Mouse (Mus musculus) adrenal gland, adult 18-20 months (tissue): ENCODE measurements around the gene Arpp19. TPM values are rescaled to one million over a fixed set of nuclear protein-coding genes. Genes with fewer than 3 reads are reported as not detected.

Source experiments
- DNase-seq, 2 experiments: peaks; one replicate each; pipeline ENCODE4 v3.0.0; 2021 to 2022; ENCODE audit warnings: low spot score in 2 of 2
- total RNA-seq, 2 experiments: library from RNA; stranded (reverse); gene quantifications; 1 replicate in 1 of 2; 2 replicates in 1 of 2; pipeline ENCODE4 v1.2.3; 2021

The Arpp19 gene
- total RNA-seq, 2 experiments from 2014 or later: 248 to 319 TPM

DNA sequence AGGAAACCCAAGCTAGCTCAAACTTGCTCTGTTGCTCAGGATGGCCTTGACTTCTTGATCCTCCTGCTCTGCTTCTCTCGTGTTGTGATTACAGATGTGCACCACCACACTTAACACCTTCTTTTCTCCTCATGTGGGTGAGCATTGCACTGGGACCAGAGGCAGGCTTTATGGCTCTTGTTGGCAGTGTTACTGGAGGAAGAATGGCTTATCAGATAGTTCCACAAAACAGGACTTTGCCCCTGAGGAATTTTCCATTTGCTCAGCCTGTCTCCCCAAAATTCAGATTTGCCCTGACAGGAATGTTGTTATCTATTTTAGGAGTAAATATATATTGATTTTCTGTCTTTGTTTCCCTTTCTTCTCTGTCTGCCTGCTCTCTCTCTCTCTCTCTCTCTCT is 2.7 kb upstream of the Arpp19 start:
- DNase-seq: no peak

- no peak for DNase-seq
These were observed 1.5 kb upstream of the Arpp19 start for GRCm38 (mm10) chr9:75035944-75036343.

- no peak for DNase-seq
These were observed 909 bp downstream of the Arpp19 start for GRCm38 (mm10) chr9:75038357-75038688.

DNA sequence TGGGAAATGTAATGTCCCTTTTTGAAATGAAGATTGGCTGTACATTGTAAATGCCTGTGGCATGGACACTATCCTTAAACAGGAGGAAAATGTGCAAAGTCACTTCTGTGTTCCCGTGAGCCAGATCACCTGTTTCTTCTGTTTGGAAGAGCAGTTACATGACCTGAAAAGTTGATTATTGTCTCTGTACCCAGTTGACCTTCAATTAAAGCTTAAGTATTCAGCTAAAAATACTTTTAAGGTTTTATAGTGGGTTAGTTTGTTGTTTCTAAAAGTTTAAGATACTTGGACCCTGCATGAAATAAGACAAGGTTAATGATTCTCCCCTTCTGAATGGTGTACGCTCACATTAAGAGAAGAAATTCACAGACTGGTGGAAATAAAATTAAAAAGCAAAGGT is 3.2 kb downstream of the Arpp19 start:
- no peak for DNase-seq

- DNase-seq: no peak
These were observed 4.6 kb downstream of the Arpp19 start for GRCm38 (mm10) chr9:75041840-75042525.

GRCm38 (mm10) chr9:75043191-75043590 is 5.8 kb downstream of the Arpp19 start:
- DNase-seq: no peak

GRCm38 (mm10) chr9:75047079-75047478 is 9.7 kb downstream of the Arpp19 start:
- no peak for DNase-seq

DNA sequence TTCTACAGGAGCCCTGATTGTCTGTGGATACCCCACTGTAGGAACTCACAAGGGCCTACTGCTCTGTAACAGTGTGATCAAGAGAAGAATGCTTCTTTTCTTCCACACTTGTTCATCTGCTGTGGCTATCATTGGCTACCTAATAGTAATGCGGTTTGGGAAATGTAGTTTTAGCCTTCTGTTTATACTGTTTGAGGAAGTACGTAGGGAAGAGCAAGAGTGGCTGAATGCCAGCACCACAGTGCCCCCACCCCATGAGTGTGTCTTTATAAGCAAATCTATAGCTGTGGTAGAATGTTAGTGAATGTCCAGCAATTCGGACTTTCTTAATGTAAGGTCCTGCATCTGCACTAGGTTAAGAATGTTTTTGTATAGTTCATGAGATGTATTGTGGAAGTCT is 11.7 kb downstream of the Arpp19 start:
- DNase-seq: no peak

DNA sequence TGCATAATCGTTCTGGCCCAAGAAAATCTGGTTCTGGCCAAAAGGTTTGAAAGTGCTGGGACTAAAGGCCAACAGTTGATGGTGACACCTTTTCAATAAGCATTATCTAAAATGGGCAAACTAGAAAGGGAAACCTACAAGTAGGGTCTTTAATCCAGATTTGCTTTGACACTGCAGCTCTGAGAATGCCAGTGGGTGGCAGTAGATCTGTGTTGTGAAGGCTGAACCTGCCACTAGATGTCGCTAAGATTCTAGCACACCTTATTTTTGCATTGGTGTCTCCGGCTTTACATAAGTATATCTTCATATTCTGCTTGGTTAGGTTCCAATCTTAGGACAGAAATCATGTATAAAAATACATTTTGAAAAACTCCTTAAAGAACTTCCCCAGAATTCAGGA is 12.6 kb downstream of the Arpp19 start:
- peak in 1 of 2 experiments; percentile 41 for DNase-seq

DNA sequence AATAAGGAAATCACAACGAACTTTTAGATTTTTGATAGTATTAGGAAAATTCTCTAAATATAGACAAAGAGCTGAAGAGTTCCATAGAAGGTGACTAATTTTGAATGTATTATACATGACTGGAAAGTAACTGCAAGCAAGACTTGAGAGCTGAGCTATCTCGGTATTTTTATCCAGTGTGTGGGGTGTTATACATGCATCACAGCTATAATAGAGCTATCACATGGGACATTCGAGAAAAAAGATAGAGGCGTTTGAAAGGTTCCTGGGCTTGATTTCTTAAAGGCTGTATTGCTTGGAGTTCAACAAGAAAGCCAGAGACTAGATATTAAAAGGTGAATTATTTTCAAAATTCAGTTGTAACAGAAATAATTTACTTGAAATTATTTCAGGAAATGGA is 14.4 kb downstream of the Arpp19 start:
- DNase-seq: no peak

- no peak for DNase-seq
These were observed 17.6 kb downstream of the Arpp19 start for GRCm38 (mm10) chr9:75055046-75055445.

DNA sequence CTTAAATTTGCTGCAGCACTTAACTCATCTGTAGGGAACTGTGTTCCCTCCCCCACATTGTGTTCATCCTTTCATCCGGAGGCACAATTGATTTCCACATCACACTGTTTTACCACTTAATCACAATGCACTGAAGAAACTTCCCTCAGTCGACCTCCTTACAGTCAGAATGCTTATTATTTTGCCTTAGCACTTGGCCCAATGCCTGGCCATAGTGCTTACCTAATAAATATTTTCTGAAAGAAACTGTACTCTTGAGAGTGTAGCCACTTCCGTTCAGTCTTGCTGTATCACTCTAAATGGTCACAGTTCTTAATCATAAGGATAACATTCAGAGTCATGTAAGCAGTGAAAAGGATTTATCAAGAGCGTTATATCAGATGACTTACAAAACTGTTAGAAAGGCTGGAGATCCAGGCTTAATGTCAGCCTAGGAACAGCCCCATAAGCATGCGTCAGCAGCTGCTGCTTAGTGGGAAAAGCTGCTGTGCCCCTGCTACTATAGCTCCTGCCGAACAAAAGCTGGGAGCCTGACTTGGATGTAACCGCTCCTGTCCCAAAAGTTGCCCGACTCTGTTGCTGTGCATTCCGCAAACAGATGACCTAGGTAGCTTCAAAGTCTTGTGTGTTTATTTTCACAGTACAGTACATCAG is 27.4 kb downstream of the Arpp19 start:
- no peak for DNase-seq

DNA sequence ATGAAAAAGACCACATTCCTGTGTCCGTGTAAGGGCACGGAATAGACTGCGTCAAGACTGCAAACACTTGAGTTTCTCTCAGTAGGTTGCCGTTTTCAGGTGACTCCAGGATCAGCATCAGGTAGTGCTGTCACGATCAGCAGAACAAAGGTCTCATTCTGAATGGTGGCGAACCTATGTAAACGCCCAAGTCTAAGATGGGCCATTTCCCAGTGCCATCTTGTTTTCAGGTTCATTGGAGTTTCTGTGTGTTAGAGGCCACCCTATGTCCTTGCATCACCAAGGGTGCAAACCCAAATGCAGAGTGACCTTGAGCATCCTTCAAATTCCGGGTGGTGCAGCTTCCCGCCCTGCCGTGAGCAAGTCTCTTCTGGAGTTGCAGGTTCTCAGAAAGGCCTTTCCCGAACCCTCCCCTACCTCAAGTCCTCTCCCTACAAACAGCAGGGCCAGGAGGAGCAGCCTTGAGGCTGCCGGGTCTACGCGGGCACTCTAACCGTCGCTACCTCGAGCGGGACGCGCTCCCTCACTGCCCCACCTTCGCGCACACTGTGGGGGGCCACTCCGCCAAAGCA is 33.1 kb downstream of the Arpp19 start, which contains the start of gene Myo5a:
Gene Myo5a (plus strand): TSS at position 559 of the 572 bp plus-strand sequence.
- DNase-seq: no peak

DNA sequence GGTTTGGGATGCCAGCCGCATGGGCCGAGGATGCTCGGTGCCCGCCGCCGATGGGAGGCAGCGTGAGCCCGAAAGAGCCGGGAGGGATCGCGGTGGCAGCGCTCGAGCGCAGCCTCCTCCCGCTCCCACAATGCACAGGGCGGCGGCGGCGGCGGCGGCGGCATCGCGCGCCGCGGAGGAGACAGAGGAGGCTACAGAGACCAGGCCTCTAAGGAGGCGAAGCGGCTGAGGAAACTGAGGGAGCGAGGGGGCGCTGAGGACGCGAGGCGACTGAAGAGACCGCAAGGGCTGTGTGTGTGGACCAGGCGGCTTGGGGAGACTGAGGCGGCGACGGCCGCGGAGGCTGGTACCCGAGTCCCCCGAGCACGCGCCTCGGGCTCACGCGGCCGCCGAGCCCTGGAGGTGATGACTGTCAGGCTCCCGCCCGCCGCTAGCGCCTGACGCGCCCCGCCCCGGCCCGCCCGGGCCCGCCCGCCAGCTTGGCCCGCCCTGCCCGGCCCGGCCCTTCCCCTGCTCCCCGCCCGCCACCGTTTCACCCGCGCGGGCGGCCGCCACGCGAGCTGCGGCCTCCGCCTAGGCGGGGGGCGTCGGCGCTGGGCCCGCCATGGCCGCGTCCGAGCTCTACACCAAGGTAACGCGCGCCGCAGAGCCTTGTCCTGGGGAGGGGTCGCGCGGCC is 33.8 kb downstream of the Arpp19 start:
- DNase-seq: peak; percentile 80 to 81

DNA sequence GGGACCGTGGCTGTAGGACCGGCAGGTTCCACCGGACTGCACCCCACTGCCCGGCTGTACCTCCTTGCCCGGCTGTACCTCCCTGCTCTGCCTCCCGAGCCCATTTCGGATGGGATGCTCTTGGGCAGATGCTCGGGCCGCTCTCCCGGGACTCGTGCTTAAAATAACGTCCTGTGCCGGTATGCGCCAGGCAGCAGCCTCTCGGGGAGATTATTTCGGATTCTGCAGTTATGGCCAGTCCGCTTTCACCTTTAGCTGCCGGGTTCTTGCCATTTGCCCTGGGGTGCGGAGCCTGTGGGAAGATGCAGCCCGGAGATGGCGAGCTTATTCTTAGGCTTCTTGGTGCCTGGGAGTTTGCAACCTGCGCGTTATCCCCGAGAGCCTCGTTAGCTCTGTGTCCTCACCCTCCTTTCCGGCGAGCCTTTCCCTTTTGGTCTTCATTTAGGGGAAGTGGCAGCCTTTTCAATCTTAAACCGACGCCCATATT is 34.3 kb downstream of the Arpp19 start:
- no peak for DNase-seq

- no peak for DNase-seq
These were observed 34.9 kb downstream of the Arpp19 start for GRCm38 (mm10) chr9:75072361-75072760.

- no peak for DNase-seq
These were observed 39.8 kb downstream of the Arpp19 start for GRCm38 (mm10) chr9:75077191-75077590.

- DNase-seq: no peak
These were observed 47.9 kb downstream of the Arpp19 start for GRCm38 (mm10) chr9:75085242-75085824.

DNA sequence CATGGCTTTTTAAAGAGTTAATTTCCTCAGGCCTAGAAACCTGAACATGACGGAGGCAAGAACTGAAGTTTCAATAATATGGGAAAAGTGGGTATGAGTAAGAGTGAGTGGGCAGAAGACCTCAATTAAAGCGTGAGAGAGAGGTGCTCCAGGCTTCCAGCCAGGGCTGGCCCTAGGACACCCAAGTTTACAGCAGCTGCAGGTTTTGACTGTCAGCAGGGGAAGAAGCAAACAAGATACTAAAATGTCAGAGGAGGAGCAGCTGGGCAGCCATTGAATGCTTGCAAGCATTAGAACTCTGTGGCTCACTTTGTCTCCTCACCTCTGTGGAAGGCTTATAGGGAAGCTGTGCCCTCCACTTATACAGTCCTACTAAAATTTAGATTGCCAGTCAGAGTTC is 50.4 kb downstream of the Arpp19 start:
- DNase-seq: no peak

DNA sequence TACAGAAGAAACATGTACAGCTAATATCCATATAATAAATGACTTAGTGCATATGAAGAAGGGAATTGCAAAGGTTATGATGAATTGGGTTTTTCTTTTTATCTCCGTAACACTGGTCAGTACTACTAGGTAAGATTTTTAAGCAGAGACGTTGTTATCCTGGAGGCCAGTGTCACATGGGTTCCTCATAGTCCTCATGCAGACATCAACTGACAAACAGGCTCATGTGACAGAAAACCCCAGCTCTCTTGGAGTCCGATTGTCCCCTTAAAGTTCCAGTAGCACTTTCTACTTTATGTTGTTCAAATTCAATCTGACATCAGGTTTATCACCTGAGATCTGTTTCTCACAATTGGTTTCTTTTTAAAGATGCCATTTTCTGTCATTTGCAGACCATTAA is 51.9 kb downstream of the Arpp19 start:
- DNase-seq: no peak

- DNase-seq: no peak
These were observed 54.7 kb downstream of the Arpp19 start for GRCm38 (mm10) chr9:75092134-75092533.

- no peak for DNase-seq
These were observed 57.3 kb downstream of the Arpp19 start for GRCm38 (mm10) chr9:75094762-75095161.
